ENCODE assay signal across 9 mouse cellular contexts in the genomic region with DNA sequence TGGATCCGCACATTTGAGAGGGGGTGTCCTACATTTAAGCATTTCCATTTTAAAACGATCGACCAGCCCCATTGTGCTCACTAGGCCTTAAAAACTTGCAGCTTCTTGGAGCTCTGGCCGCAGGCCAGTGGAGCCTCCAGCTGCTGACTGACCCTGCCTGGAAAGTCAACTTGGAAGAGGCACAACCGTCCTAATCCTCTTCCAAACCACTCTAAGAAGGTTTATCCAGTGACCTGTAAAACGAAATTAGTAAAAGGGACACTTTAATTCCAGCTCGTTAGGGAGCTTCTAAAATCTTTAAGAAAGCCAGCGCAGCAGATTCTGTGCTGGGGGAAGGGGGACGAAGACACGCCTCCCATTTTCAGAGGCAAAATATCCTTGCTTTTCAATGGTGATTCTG.
DNase-seq lines count a peak whose midpoint lies in the region; ATAC-seq and TF ChIP-seq lines count a peak whose summit lies in the region.
"Had no signal": no experiment of that assay in that cellular context is flagged by ENCODE, and none has a peak within 500 bp of the region (broad histone marks: within the 10 kb centered on the region; RNA-seq: fewer than 3 reads in every experiment).

No protein-coding gene starts in this region.

- H3K36me3 ChIP-seq in thymus, adult 2 months (ENCODE audit: control insufficient read depth, insufficient read depth, low read length), result no peaks in the 10 kb centered on the region

- H3K27ac ChIP-seq in bone marrow macrophage, adult 2 months (ENCODE audit: insufficient read depth, low read depth, low read length), result peak overlapping the region; percentile 23
- no peak overlapping the region for H3K27ac ChIP-seq in thymus, adult 2 months (ENCODE audit: control insufficient read depth, insufficient read depth, low read length)

- TF ChIP-seq CTCF in bone marrow macrophage, adult 2 months (IDR thresholded peaks at IDR 0.05; ENCODE audit: low read depth, low read length), result no peak
- TF ChIP-seq CTCF in thymus, adult 2 months (IDR thresholded peaks at IDR 0.05; ENCODE audit: borderline replicate concordance, control insufficient read depth, extremely low read depth, insufficient read depth, low read length, poor library complexity), result no peak

- peaks cover 52% of the 10 kb centered on the region for H3K4me1 ChIP-seq in bone marrow macrophage, adult 2 months (ENCODE audit: control insufficient read depth, insufficient read depth, low read length)
- H3K4me1 ChIP-seq in thymus, adult 2 months (replicated peaks; ENCODE audit: control insufficient read depth, insufficient read depth, low read length), result no peaks in the 10 kb centered on the region; the same call in 1 of the 2 replicates

- ATAC-seq in megakaryocyte, adult 5-6 weeks (ENCODE audit: poor library complexity, severe bottlenecking), result no peak

- DNase-seq in cerebellum, adult 9-11 months, result peak; percentile 4
- no peak for DNase-seq in cerebellum, postnatal 4 days (ENCODE audit: low spot score in 2 of 2)
- DNase-seq in heart, postnatal 36 days, result peak; percentile 64 to 72
- peak; percentile 74 for DNase-seq in lung, postnatal 10 days
- DNase-seq in thymus, adult 2 months, result no peak
- DNase-seq in layer of hippocampus, adult 8-10 months (ENCODE audit: low spot score in 2 of 2), result no peak

- no peak for TF ChIP-seq POLR2A in bone marrow macrophage, adult 2 months (IDR thresholded peaks at IDR 0.05; ENCODE audit: borderline replicate concordance, low read depth, low read length)
- TF ChIP-seq POLR2A in thymus, adult 2 months (IDR thresholded peaks at IDR 0.05; ENCODE audit: control insufficient read depth, extremely low read depth, insufficient read depth, low read length, poor library complexity), result no peak

- H3K4me3 ChIP-seq in bone marrow macrophage, adult 2 months (ENCODE audit: insufficient read depth, low read length), result no peak overlapping the region
- no peak overlapping the region for H3K4me3 ChIP-seq in thymus, adult 2 months (ENCODE audit: control insufficient read depth, insufficient read depth, low read length)
- H3K4me3 ChIP-seq: myocyte had no signal

- 95% methylated on average over 10 of the region's 10 CpGs for WGBS in thymus, adult 2 months

- intact Hi-C loops in heart, postnatal 36 days (cut with DNase I), result loop anchor here (2.0 to 5.0 kb wide), 2 partner anchors 42 to 64 kb away; a partner anchor contains a TSS

- H3K27me3 ChIP-seq in thymus, adult 2 months (ENCODE audit: control insufficient read depth, insufficient read depth, low read length), result no peaks in the 10 kb centered on the region

Comparison
In these comparisons a context has a peak if more than half of its experiments do, and no peak if none do; other contexts are left out.
1. DNase-seq: peak in cerebellum, adult 9-11 months (single experiment), heart, postnatal 36 days (2 of 2) and lung, postnatal 10 days (single experiment); none in cerebellum, postnatal 4 days (0 of 2), thymus, adult 2 months (single experiment) and layer of hippocampus, adult 8-10 months (0 of 2).